Mouse (Mus musculus) heart, postnatal 0 days (tissue): ENCODE measurements around the gene Slc45a2.

Experiments
- CTCF ChIP-seq: IDR thresholded peaks from 2 replicates; pipeline ENCODE4 v1.5.1; 2016; ENCODE audit warnings: antibody characterized with exemption, control low read depth, low read depth
- EP300 ChIP-seq: IDR thresholded peaks from 2 replicates; pipeline ENCODE4 v1.6.1; 2016; ENCODE audit warnings: antibody characterized with exemption, low read depth

DNA sequence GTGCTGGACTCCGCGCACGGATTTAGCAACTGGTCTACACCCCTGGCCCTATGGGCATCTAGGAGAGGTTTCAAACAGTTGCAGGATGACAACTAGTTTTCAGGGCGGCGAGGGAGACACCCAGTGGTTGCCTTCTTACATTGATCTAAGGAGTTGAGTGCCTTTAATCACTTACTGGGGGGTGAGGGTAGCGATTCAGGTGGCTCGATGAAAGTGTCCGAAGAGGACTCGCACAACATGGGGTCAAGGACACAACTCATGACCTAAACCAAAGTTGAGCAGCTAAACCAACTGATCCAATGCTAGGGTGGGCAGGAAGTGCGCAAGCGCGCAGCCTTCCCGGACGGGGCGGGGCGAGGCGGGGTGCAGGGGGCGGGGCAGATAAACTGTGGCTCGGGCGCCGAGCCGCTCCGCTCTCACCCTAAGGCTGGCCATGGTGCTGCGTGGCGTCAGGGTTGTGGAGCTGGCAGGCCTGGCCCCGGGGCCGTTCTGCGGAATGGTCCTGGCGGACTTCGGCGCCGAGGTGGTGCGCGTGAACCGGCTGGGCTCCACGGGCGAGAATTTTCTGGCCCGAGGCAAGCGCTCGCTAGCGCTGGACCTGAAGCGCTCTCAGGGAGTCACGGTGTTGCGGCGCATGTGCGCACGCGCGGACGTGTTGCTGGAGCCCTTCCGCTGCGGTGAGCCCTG is 19.0 kb upstream of the Slc45a2 start, which contains the start of gene Amacr:
- TF ChIP-seq CTCF: peak; percentile 45
- TF ChIP-seq EP300: no peak
